Mouse (Mus musculus) Patski (cell line): ENCODE results near the gene Kcnh4. TPM values are rescaled to one million over a fixed set of nuclear protein-coding genes. Genes with fewer than 3 reads are reported as not detected.

Source experiments
- ATAC-seq: fragments of 100-300 bp; one replicate; pipeline ENCODE4 v1.8.0; 2021
- CTCF ChIA-PET: fragments of 350-600 bp; sonication (Branson Sonifier 250); formaldehyde crosslinking; loops from one replicate; lab custom pipeline; 2022; ENCODE audit warnings: inconsistent platforms; lab: Charles Lee
- POLR2A ChIA-PET: fragments of 350-600 bp; sonication (Branson Sonifier 250); formaldehyde crosslinking; loops from one replicate; lab custom pipeline; 2022; ENCODE audit warnings: antibody characterized with exemption, inconsistent platforms; lab: Charles Lee
- DNase-seq: peaks from one replicate; pipeline ENCODE4 v3.0.0-alpha.2; 2011; ENCODE audit warnings: low read depth, low spot score
- H3K27me3 ChIP-seq: fragments of 371-371 bp; one replicate; pipeline ENCODE4 v1.5.1; 2021
- CTCF ChIP-seq: fragments of 100-300 bp; IDR thresholded peaks from one replicate; pipeline ENCODE4 v1.5.1; 2021
- in situ Hi-C: fragments of 300-500 bp; cut with MboI; formaldehyde crosslinking; loops from 3 replicates; pipeline ENCODE4 v1.11.1; 2018; ENCODE audit warnings: low pct_unique_long_range_greater_than_20kb, mixed read lengths
- polyA plus RNA-seq: library from polyadenylated mRNA; unstranded; gene quantifications from one replicate; pipeline ENCODE4 v1.2.3, GENCODE M21; 2021

The Kcnh4 gene
- polyA plus RNA-seq, 1 experiment from 2014 or later = 0.01 TPM

DNA sequence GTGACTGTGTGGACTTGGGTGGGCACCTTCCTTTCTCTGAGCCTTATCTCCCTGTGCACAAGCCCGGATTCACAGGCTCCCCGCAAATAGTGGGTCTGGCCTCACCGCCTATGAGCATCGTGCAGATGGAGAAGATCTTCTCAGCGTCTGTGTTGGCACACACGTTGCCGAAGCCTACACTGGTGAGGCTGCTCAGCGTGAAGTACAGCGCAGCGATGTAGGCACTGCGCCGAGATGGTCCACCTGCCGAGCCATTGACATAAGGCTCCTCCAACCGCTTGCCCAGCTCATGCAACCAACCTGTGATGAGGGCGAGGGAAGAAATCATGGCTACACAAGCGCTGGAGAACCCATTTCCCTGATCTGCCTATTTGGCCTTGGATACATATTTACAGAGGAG lies 9.6 kb downstream of the Kcnh4 start:
- in situ Hi-C loops = no loop called here
- DNase-seq (no peak), ATAC-seq (no peak)
- H3K27me3 ChIP-seq = no peaks in the 10 kb centered on the region
- no peak for TF ChIP-seq CTCF
- ChIA-PET POLR2A (no interaction called here), CTCF (no interaction called here)

DNA sequence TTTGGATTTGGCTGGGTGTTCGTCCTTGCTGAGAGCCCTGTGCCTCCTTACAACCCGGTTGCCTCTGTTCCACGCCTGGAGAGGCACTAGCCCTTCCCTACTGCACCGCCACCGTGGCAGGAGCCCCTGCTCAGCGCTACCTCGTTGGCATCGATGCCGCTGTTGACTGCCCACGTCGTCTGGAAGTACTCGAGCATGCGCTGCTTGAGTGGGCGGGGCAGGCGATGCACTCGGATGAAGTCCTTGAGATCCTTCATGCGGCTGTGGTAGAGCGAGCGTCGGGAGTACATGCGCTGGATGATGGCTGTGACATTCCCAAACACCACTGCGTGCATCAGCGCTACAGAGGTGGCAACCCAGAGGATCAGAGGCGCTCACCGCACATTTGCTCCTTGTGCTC lies 10.3 kb downstream of the Kcnh4 start:
- in situ Hi-C loops = loop anchor here (10.0 kb wide), 1 partner anchor 205 kb away; no protein-coding TSS in a partner anchor
- ATAC-seq (no peak), DNase-seq (no peak)
- TF ChIP-seq CTCF = no peak
- ChIA-PET CTCF (no interaction called here), POLR2A (no interaction called here)
- H3K27me3 ChIP-seq = no peaks in the 10 kb centered on the region

GRCm38 (mm10) chr11:100748620-100749019 lies 11.1 kb downstream of the Kcnh4 start:
- TF ChIP-seq CTCF = no peak
- CTCF ChIA-PET = no interaction called here
- POLR2A ChIA-PET = no interaction called here
- ATAC-seq (no peak), DNase-seq (no peak)
- H3K27me3 ChIP-seq = no peaks in the 10 kb centered on the region
- in situ Hi-C loops = loop anchor here (10.0 kb wide), 1 partner anchor 206 kb away; no protein-coding TSS in a partner anchor

GRCm38 (mm10) chr11:100747114-100747513 lies 12.6 kb downstream of the Kcnh4 start:
- no peak for TF ChIP-seq CTCF
- H3K27me3 ChIP-seq = no peaks in the 10 kb centered on the region
- ChIA-PET CTCF (no interaction called here), POLR2A (no interaction called here)
- DNase-seq (no peak), ATAC-seq (no peak)
- in situ Hi-C loops = loop anchor here (10.0 kb wide), 1 partner anchor 208 kb away; no protein-coding TSS in a partner anchor

DNA sequence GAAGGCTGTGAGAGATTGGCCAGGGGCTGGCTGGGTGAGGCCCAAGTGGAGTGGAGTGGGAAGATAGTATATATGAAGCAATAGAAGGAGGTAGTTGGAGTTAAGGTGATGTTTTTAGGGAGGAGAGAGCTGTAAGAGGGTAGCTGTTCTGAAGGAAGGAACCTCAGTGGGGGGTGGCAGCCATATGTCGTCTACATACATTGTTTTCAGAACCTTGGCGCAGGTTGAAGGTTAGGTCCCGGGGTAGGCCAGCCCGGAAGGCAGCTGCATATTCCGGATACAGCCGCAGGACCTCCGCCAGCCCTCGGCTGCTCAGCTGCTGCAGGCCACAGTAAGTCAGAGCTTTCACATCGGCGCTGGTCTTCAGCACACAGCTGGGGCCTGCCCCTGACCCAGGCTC lies 13.2 kb downstream of the Kcnh4 start:
- no peaks in the 10 kb centered on the region for H3K27me3 ChIP-seq
- in situ Hi-C loops = loop anchor here (10.0 kb wide), 1 partner anchor 208 kb away; no protein-coding TSS in a partner anchor
- POLR2A ChIA-PET = no interaction called here
- ATAC-seq = no peak
- TF ChIP-seq CTCF = no peak
- no peak for DNase-seq
- CTCF ChIA-PET = no interaction called here

- H3K27me3 ChIP-seq = no peaks in the 10 kb centered on the region
- POLR2A ChIA-PET = interaction anchor here (0.7 kb wide), 1 partner anchor 23 kb away, joined by 3 read pairs; no protein-coding TSS in a partner anchor
- no peak for TF ChIP-seq CTCF
- DNase-seq (no peak), ATAC-seq (no peak)
- in situ Hi-C loops = loop anchor here (10.0 kb wide), 1 partner anchor 210 kb away; no protein-coding TSS in a partner anchor
- CTCF ChIA-PET = interaction anchor here (0.9 kb wide), 1 partner anchor 213 kb away, joined by 3 read pairs; no protein-coding TSS in a partner anchor
These were observed 14.7 kb downstream of the Kcnh4 start for GRCm38 (mm10) chr11:100745085-100745484.

- no peaks in the 10 kb centered on the region for H3K27me3 ChIP-seq
- DNase-seq (no peak), ATAC-seq (no peak)
- no peak for TF ChIP-seq CTCF
- in situ Hi-C loops = loop anchor here (10.0 kb wide), 1 partner anchor 213 kb away; no protein-coding TSS in a partner anchor
- CTCF ChIA-PET = interaction anchor here (1.4 kb wide), 1 partner anchor 12 kb away, joined by 4 read pairs; no protein-coding TSS in a partner anchor
- POLR2A ChIA-PET = no interaction called here
These were observed 18.4 kb downstream of the Kcnh4 start for GRCm38 (mm10) chr11:100741348-100741747.

DNA sequence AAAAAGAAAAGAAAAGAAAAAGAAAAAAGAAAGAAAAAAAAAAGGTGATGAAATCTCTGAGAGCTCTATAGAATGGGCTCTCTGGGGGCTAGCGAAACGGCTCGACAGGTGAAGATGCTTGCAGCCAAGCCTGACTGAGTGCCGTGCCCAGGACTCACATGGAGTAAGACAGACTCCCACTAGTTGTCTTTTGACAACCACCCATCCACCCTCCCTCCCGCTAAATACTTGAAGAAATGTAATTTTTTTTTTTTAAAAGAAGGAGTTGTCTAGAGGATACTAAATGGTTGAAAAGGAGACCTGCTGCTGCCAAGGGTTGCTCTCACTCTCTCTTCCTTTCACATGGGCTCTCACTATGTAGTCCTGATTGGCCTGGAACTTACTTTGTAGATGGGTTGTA lies 21.0 kb downstream of the Kcnh4 start:
- in situ Hi-C loops = no loop called here
- no peak for TF ChIP-seq CTCF
- ATAC-seq (no peak), DNase-seq (no peak)
- ChIA-PET CTCF (interaction anchor here (1.9 kb wide), 1 partner anchor 13 kb away, joined by 5 read pairs; no protein-coding TSS in a partner anchor), POLR2A (no interaction called here)
- H3K27me3 ChIP-seq = no peaks in the 10 kb centered on the region

- DNase-seq (peak; percentile 87), ATAC-seq (peak; percentile 96)
- ChIA-PET POLR2A (no interaction called here), CTCF (no interaction called here)
- no peaks in the 10 kb centered on the region for H3K27me3 ChIP-seq
- TF ChIP-seq CTCF = no peak
- in situ Hi-C loops = no loop called here
These were observed 21.6 kb downstream of the Kcnh4 start, which contains the start of gene Rab5c for GRCm38 (mm10) chr11:100738066-100738604. Rab5c (minus strand) TSS chr11:100738215.

DNA sequence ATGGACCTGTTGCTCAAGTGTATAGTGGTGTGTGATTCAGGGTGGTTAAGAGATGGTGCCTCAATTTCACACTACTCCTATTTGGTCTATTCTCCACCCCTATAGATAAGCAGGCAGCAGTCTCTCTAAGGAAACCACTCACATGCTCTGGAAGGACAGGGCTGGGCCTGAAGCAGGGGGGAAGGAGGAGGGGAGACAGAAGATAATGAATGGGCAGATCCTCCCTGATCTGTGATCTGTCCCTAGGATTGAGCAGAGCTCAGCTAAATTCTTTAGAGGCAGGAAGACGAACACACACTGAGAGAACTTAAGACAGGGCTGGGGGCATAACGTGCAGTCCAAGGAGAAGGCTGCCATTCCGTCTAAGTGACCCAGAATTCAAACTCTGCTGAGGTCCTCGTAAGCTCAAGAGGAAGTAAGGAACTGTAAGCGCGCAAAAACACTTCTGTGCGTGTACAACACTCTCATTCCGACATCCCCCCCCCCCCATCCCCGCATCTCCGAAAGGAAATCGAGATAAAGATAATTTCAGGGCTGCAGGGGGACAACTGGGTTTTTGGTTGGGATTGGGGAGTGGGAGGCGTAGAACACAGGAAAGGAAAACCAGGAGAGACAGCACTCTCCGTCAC lies 22.5 kb downstream of the Kcnh4 start:
- H3K27me3 ChIP-seq = no peaks in the 10 kb centered on the region
- DNase-seq (no peak), ATAC-seq (no peak)
- in situ Hi-C loops = no loop called here
- POLR2A ChIA-PET = interaction anchor here (0.7 kb wide), 1 partner anchor 55 kb away, joined by 3 read pairs; no protein-coding TSS in a partner anchor
- no peak for TF ChIP-seq CTCF
- CTCF ChIA-PET = no interaction called here

GRCm38 (mm10) chr11:100736746-100737080 lies 23.0 kb downstream of the Kcnh4 start:
- ATAC-seq (no peak), DNase-seq (no peak)
- no peaks in the 10 kb centered on the region for H3K27me3 ChIP-seq
- ChIA-PET POLR2A (interaction anchor here (0.7 kb wide), 2 partner anchors 20 to 56 kb away, joined by 3 to 4 read pairs; no protein-coding TSS in a partner anchor), CTCF (no interaction called here)
- TF ChIP-seq CTCF = no peak
- in situ Hi-C loops = no loop called here
